Mouse (Mus musculus) kidney, postnatal 10 days (tissue): ENCODE measurements at regions not wholly inside any gene's neighbourhood (a gene's known extent, or its start where the extent isn't known, plus 50 kb on each side); places are given as distances from the start of the nearest gene placed in this dataset.

Experiments
- DNase-seq: peaks from one replicate; pipeline ENCODE4 v3.0.0; 2021; ENCODE audit warnings: mixed read lengths

DNA sequence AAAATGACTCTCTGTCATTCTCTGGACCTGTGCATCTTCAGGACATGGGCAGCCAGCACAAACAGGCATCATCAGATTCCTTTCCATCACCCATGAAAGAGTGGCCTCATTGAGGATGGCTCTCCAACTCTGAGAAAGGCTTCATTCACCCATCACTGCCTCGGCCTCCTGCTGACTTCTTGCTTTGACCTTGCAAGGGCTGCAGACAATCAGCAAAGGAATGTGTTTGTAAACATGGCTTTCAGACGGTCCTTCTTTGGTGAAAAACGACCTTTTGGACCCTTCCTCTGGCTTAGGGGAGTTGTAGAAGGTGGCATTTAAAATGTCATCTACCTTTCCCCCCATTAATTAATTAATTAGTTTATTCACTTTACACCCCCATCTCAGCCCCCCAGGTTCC lies 134.3 kb downstream of the Moxd1 start:
- no peak for DNase-seq

DNA sequence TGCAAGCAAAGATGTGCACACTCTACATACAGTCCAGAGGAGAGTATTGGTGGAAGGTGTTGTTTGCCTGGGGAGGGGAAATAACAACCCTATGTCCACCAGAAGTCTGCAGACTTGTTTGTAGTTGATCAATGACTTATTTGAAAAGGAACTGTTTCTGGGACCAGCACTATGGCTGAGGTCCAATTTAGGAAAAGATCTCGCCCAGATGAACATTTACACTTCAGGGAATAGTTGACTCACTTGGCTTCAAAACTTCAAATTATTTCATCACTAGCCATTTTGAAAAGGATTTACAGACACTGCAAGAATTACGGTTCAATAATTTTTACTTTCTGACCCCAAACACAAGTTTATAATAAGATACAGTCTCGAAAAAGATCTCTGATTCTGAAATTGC lies 138.1 kb downstream of the Moxd1 start:
- no peak for DNase-seq

DNA sequence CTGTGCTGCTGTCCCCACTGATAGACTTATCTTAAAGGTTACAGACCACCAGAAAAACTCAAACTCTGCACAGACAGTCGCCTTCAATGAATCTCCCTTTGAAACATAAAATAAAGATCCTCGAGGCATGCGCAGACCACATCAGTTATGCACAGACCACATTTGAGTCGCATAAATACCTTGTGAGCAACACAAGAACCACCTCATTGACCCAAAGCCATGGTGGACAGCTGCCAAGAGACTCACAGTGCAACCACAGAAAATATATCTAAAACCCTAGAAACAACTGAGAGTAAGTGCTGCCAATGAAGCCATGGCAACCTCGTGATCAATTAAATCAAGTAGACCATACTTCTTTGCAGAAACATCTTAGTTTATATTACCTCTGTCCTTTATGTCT lies 142.1 kb downstream of the Moxd1 start:
- peak; percentile 15 for DNase-seq

DNA sequence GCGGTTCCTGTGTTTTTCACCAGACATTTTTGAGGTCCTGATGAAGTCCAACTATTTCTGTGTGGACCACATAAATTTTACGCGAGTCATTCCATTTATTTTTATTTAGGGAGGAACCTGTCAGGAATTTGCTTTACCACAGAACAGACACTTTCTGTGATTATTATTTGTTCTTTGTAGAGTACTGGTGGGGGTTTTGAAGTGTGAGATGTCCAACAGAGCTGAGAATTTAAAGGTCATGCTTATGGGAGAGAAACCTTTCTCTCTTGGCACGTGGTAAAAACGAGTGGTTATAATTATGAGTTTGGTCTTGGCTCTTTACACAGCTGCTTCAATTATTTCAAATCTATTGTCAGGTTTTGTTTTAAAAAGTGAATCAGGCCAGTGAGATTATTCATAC lies 143.7 kb downstream of the Moxd1 start:
- no peak for DNase-seq

DNA sequence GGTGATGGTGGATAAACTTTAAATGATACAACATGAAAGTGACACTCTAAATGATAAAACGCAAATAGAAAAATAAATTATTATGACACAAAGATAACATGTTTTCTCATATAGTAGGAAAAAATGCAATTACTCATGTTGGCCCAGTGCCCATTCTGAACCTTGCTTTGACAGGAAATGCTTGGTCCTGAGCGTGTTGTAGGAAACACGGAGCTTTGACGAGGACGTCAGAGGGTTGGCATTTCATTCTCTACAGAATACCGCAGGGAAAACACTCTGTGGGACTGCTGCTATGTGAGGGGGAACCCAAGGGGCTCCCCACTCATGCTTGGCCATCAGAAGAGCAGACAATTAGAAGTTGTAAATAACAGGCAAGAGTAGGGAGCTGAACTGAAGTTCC lies 150.6 kb downstream of the Moxd1 start:
- peak; percentile 46 for DNase-seq

DNA sequence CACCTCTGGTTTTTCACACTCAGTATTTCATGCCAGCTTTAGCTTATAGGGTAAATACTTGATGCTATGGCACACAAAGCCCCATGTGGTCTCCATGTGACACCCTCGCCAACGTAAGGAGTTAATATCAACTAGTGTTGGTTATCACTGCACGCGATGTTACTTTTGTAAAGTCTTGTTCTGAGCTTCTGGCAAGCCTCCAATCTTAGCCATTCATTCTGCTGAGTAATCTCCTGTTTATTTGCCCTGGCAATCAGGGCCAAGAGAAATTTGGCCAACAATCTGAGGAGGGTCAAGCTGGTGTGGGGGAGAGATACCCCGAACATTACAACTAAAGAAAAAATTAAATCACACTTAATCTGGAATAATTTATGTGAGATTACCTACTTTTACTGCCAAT lies 156.0 kb downstream of the Moxd1 start:
- DNase-seq = no peak

DNA sequence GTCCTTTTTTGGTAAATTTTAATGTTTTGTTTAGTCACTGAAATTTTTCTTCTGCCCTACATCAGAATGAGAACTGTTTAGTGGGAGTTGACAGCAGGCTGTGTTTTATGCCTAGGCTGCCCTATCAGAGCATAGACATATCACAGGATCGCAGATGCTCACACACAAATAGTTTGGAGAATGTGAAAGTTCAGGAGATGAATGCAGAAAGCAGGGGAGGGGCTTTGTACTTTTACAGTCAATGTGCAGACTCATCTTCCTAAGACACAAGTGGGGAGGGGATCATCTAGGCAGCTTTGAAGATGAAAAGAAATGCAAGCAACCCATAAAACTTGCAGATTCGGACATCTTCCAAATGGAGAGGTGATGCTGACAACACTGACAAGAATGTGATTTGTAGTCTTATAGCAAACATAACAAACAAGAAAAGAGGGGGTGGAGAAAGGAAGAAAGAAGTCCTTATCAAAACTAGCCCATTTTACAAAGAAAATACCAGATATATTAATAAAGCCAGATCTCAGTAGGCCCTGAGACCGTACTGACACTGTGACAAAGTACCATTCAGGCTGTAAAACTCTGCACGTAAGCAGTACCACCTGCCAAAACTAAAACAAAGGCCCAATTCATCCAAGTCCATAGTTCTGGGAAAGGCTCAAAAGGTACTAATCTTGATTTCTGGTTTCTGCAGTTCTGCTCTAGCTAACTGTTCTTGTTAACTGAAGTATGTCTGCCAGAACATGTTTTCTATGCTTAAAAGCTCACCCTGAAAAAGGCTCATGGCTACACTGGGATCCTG lies 157.4 kb downstream of the Moxd1 start:
- no peak for DNase-seq

DNA sequence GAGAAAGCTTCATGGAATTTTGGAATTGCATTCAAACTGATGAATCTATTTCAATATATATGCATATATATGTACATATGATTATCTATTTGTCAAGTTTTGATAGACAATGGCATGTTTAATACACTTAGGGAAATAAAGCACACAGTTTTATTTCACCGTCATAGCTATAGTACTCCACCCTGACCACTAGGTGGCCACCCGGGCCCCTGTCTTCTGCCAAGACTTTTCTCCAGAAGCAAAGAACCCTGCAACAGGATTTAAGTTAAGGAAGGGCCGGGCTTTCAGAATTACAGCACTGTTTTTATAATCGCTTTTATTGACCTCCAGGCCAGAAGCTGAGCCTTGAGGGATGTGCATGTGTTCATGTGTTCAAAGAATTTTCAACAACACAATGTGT lies 158.6 kb downstream of the Moxd1 start:
- DNase-seq = peak; percentile 67

DNA sequence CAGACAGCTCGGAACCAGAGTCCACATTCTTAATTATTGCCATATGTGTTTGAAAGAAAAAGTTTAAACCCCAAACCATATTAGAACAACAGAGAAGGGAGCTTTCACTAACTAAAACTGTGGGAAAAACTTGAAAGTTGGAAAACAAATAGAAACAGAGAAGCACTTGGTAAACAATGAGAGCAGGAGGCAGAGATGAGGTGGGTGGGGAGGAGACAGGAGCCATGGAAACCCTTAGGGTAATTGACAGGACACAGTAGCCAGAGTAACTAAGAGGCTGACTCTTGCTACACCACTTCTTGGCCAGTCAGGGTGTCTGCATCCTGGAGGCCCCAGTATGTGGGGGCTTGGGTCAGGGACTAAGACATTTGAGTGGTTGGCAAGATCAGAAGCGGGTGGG lies 160.7 kb downstream of the Moxd1 start:
- DNase-seq = no peak

DNA sequence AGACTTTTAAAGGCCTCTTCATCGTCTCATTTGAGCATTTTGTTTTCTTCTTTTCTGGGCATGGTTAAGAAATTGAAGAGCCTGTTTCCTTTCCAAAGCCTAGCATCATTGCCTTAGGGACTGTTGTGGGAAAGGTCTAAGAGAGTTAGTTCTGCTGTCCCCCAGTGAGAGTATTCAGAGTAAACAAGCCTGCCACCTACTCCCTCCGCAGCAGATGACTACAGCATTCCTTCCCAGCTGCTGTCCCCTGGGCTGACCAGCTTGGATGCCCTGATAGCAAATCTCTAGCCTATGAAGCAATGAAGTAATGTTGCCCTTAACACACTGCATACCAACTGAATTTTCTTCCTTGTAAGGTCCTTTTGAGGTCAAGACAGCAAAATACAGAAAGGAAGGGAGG lies 164.9 kb downstream of the Moxd1 start:
- DNase-seq = no peak

DNA sequence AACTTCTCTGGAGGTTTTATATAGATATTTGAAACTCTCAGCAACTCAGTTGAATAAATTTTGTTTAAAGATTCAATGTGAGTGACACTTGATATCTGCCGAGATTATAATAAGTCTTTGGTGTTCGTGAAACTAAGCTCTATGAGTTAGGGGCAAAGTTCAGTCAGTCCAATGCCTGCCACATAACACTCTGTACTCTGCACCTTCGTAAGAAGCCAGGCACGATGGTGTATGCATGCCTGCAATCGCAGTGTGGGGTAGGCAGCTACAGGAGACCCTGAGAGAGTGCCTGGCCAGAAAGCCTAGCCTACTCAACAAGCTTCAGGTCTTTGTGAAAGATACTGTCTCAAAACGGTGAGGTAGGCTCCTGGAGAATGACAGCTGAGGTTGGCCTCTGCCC lies 167.7 kb downstream of the Moxd1 start:
- DNase-seq = no peak

DNA sequence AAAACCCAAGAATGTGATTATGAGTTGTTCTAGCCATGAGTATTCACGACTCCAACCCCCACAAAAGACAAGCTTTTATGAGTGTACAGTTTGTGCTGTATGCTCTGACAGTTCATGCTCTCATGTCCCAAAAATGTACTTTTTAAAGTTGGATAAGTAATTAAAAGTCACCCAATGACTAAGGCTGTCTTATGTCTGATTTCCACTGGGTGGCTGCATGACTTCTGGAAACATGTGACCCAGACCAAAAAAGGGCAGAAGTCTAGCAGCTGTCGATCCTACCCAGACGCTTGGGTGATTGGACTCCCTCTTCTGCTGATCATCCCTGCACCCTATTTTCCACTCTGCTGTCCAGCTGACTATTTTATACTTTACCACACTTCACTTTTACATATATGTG lies 168.7 kb downstream of the Moxd1 start:
- DNase-seq = no peak

DNA sequence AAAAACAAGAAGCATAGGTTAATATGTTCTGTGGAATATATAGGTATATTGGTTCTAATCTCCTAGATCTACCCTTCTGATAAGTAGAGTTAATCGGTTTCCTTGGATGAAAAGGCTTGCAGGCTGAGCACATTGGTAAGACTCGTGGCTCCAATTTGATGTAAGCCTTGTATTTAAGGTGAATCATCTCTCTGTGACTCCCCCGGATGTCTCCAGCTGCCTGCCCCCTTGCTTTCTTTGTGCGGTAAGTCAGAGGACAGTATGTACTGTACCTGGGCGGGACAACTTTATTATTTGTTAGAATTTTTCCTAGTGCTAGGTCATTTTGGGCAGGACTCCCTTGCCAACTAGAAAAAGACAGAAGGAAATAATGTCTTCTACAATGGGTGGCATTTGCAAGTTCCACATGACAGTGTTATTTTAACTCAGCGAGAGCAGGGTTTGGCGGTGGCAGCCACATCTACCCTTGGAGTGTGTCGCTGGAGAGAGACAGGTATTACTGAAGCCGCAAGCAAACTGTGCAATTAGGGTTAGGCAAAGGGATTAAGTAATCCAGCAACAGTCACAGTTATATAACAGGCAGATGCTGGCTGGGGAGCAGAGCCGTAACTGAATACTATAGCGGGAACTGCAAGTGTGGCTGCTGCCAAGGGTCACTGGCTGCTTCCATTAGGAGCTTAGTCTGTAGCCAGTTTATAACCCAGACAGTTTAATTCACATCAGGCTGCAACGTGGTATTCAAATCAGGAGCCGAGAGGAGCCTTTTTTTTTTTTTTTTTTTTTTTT lies 172.9 kb downstream of the Moxd1 start:
- DNase-seq = no peak

DNA sequence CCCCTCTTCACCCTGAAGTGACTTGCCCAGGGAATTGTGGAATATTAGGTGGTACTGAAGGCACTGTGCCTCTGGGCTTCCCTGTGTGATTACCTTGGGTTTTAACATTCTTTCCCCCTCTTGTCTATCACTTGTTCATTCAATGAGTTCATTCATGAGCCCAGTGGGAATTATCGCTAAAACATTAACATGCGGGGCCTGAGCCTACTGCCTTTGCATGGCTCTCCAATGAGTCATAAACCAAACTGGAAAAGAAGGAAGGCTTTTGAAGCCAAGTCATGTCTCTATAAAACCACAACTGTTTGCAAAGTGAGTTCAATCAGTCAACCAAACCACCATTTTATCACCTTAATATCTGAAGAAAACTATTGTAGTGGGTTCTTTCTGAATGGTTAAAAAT lies 173.8 kb downstream of the Moxd1 start:
- DNase-seq = no peak

DNA sequence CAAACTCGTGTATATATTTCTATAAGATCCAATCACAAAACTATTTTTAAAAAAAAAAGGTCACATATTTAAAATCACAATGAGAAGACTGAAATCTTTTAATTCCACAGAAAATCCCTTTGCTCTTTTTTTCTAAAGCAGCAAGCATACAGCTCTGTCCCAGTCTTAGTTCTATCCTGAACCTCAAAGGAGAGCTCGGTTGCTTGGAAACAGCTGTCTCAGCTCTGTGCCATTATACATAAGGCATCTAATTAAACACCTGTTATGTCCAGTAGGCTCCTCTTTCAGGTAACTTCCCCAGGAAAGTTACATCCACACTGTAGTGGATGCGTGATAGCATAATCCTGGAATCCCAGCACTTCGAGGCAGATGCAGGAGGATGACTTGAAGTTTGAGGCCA lies 181.5 kb downstream of the Moxd1 start:
- DNase-seq = no peak

DNA sequence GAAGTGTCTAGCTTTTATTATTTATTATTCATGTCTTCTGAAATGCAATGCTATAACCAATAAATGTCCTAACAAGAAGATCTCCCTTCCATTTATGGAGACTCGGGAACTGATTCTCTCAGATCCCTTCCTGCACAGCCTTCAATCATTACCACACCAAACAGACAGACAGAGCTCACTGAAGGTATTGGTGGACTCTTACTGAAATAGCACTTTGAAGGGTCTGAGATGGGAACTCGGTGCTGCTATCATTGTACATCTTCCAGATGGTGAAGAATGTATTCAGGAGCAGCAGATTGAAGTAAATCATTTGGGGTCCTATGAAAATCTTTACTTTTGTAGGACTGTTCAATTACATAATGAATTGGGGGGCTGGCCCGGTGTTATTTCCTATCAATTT lies 183.6 kb downstream of the Moxd1 start:
- no peak for DNase-seq

DNA sequence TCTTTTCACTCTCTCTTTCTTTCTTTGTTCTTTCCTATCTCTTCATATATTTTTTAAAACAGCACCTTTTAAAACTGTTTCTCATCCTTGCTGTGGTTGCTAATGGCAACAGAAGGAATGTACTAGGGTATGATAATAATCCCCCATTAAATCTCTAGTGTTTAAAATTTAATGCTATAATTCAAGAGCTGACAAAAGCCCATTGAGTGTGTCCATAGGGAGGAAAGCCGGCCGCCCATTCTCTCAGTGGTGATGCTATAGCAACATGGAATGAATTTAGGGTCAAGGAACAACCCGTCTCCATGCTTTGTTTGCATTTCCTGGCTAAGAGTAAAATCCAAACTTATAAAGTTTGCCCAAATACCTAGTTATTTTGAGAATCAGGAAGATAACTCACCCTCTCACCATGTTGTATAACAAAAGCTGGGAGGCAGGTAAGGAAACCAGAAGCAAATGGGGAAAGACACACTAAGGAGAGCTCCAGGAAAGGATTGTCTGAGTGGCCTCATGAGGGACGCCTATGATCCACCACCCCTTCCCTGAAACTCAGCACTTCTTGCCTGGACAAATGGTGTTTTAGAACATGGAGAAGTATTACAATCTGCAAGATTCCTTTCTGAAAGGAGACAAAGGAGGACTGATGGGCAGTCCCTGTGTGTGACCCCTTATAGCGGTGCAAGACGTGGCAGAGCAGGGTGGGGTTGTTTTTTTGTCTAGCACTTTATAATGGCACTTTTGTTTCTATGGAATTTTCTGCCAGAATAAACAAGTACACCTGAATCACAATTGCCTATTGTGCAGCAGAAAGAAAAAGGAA lies 184.3 kb downstream of the Moxd1 start:
- no peak for DNase-seq

DNA sequence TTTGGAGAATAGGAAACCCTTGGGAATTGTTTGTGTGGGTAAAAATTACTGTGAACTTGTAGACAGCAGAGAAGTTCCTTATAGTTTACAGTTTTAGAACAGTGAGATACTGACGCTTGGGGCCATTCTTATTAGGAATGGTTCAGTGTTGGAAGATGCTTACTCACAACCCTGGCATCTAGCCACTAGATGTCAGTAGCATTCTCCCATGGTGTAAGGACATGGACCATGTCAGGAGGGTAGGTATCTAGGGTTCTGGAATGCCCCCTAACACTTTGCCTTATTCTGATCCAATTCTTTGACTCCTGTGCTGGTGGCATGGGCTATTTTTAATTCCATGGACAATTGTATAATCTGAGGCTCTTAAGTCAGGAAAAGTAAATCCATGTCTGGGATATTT lies 185.3 kb upstream of the Ccn2 start:
- DNase-seq = peak; percentile 55

DNA sequence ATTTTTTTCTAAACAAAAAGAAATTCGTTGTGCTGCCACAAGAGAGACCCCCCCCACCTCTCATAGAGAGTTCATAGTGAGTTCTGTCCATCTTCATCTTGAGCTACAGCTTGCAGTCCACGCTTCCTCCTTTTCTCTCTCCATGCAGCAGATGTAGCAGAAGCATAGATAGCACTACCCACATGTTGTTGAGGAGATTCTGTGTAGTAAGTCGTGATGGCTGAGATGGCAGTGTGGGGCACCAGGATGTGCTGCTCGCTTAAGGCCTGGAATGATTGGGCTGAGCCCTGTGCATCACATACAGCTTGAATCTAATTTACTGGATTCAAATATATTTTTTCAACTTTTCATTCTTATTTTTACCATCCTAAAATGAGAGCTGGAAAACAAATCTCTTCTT lies 184.4 kb upstream of the Ccn2 start:
- no peak for DNase-seq

DNA sequence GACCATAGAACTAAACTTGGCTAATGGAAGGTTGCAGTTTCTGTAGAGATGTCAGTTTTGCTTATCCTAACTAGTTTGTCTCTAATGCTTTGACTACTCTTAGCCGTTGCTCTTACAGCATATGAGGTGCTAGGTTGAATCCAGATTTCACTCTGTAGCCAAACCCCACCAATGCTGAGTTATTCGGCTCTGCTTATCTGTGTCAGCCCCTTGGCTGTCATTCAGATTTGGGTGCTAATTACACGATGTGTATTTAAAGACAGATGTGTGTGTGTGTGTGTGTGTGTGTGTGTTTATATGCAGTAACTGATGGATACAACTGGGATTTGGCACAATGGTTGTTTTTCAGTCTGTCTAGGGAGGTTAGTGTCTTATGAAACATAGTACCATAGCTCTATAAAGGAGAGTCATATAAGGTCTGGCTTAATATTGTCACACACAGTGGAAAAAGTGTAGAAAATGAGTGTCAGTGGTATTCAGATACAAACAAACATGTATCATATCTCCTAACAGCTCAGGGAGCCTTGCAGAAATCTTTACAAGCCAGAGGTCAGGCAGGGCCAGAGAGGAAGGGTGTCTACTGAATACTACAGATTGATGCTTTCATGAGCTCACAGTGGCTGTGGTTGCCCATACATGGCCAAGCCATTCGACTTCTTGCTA lies 172.6 kb upstream of the Ccn2 start:
- no peak for DNase-seq

DNA sequence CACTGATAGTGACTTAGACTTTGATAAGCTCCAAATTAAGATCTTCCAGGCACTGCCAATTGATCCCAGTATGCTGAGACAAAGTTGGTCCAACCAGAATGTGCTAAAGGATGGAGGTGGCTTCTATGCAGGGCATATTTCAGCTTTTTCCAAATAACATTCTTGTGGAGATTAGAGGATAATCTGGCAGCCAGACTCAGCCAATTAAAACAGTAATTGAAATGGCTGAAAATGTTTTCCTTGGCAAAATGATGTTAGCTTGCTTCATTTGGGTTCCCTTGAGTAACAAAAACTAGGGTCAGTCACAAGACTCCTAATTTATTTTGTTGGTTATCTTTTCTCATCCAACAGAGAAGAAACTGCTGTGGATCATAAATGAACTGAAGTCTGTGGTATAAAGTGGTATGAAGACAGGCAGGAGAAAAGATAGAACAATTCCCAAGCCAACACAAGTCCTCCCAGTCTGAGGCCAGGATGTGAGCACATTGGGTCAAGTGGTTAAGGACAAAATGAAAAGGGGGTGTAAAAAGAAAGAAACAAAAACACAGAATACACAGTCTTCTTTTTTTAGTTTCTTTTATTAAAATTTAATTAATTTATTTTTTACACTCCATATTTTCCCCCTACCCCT lies 161.4 kb upstream of the Ccn2 start:
- DNase-seq = no peak

DNA sequence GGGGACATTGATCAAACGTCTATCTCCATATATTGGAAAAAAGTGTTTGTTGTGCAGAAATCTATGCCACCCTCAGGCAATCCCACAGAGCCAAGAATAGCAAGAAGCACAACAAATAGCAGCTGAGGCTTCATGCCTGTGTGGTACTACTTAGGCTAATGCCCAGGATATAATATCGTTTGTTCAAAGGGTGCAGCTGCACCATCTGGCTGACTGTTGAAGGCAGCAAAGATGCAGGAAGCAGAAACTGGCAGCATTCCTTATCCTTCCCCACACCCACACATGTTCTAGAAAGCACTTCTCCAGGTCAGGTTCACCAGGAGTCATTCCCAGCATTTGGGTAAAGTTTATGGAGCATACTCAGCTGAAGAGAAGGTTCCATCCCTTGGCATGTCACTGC lies 158.1 kb upstream of the Ccn2 start:
- DNase-seq = no peak

DNA sequence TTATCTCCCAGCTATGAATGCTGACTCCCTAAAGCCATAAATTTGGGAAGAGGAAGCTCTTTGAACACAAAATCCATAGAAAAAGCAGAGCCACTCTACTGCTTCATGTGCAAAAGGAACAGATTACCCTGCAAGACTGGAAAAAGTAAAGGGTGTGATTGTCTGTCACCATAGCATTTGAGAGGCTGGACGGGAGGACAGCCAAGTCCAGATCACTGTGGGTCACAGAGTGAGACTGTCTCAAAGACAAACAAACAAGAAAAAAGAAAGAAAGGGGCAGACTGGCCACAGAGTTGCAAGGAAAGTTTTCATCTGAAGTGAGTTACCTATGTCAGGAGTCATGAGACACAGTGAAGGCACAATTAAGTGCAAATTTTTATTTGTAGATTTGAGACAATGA lies 150.7 kb upstream of the Ccn2 start:
- DNase-seq = peak; percentile 26
